Mouse (Mus musculus): ENCODE measurements around the gene Hmga1. TPM values are rescaled to one million over a fixed set of nuclear protein-coding genes. Genes with fewer than 3 reads are reported as not detected.

Gene Hmga1
- polyA plus RNA-seq, 1 experiment from 2014 or later = 142 TPM

- WGBS = 86% methylated on average over 10 of the region's 10 CpGs
- no peaks in the 10 kb centered on the region for H3K4me1 ChIP-seq (ENCODE audit: control insufficient read depth, insufficient read depth, low read length)
- no peak overlapping the region for H3K9ac ChIP-seq (ENCODE audit: low read depth, low read length)
- ATAC-seq (ENCODE audit: low read depth) (no peak), DNase-seq (ENCODE audit: low spot score) (no peak)
- H3K9me3 ChIP-seq (ENCODE audit: control insufficient read depth, low read length) = no peaks in the 10 kb centered on the region
- no peak overlapping the region for H3K4me3 ChIP-seq (ENCODE audit: low read depth, low read length)
- no peak overlapping the region for H3K4me2 ChIP-seq (ENCODE audit: low read depth, low read length)
- no peaks in the 10 kb centered on the region for H3K27me3 ChIP-seq (replicated peaks; ENCODE audit: control insufficient read depth, insufficient read depth, low read length)
- no peak overlapping the region for H3K27ac ChIP-seq (replicated peaks; ENCODE audit: low read depth, low read length)
- peaks cover 43% of the 10 kb centered on the region for H3K36me3 ChIP-seq (ENCODE audit: control insufficient read depth, insufficient read depth, low read length)
Observed at GRCm38 (mm10) chr17:27573772-27574320, 17.5 kb downstream of the Hmga1 start.

DNA sequence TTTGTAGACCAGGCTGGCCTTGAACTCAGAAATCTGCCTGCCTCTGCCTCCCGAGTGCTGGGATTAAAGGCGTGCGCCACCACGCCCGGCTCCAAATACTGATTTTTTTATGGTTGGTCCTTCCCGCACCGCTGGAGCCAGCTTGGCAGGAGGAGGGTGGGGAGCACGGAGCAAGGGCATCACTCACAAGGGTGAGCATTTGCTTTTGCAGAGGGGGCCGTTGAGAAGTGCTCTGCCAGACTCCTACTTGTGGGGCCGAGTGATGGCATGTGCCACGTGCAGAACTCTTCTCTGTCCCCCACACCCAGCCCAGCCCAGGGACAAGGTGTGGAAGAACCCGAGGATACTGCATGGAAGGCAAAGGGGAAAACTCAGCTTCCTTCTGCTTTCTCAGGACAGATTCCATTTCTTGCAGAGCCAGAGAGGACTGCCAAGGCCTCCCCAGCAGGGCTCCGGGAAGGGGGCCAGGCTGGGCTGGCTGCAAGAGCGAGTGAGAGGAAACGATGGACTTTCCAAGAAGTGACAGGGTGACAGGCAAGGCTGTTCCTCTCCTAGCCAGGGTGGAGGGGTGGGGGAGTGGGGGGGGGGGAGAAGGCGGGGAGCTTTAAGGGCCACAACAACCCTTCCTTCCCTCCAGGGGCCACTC, 18.3 kb downstream of the Hmga1 start:
- Histone ChIP-seq H3K4me3 (ENCODE audit: low read depth, low read length) (no peak overlapping the region), H3K9ac (ENCODE audit: low read depth, low read length) (no peak overlapping the region), H3K36me3 (ENCODE audit: control insufficient read depth, insufficient read depth, low read length) (peaks cover 51% of the 10 kb centered on the region), H3K9me3 (ENCODE audit: control insufficient read depth, low read length) (no peaks in the 10 kb centered on the region), H3K27ac (replicated peaks; ENCODE audit: low read depth, low read length) (no peak overlapping the region), H3K4me1 (ENCODE audit: control insufficient read depth, insufficient read depth, low read length) (no peaks in the 10 kb centered on the region), H3K4me2 (ENCODE audit: low read depth, low read length) (no peak overlapping the region), H3K27me3 (replicated peaks; ENCODE audit: control insufficient read depth, insufficient read depth, low read length) (no peaks in the 10 kb centered on the region)
- WGBS = 92% methylated on average over 15 of the region's 16 CpGs
- no peak for DNase-seq (ENCODE audit: low spot score)
- no peak for ATAC-seq (ENCODE audit: low read depth)

- Histone ChIP-seq H3K36me3 (ENCODE audit: control insufficient read depth, insufficient read depth, low read length) (peaks cover 57% of the 10 kb centered on the region), H3K4me1 (ENCODE audit: control insufficient read depth, insufficient read depth, low read length) (no peaks in the 10 kb centered on the region), H3K9me3 (ENCODE audit: control insufficient read depth, low read length) (no peaks in the 10 kb centered on the region), H3K27ac (replicated peaks; ENCODE audit: low read depth, low read length) (no peak overlapping the region), H3K9ac (ENCODE audit: low read depth, low read length) (no peak overlapping the region), H3K4me3 (ENCODE audit: low read depth, low read length) (no peak overlapping the region), H3K4me2 (ENCODE audit: low read depth, low read length) (no peak overlapping the region), H3K27me3 (replicated peaks; ENCODE audit: control insufficient read depth, insufficient read depth, low read length) (no peaks in the 10 kb centered on the region)
- no peak for ATAC-seq (ENCODE audit: low read depth)
- no peak for DNase-seq (ENCODE audit: low spot score)
- WGBS = 81% methylated on average over 10 of the region's 10 CpGs
Observed at GRCm38 (mm10) chr17:27575116-27575776, 18.9 kb downstream of the Hmga1 start.

- 85% methylated on average over 7 of the region's 7 CpGs for WGBS
- Histone ChIP-seq H3K4me2 (ENCODE audit: low read depth, low read length) (no peak overlapping the region), H3K9ac (ENCODE audit: low read depth, low read length) (no peak overlapping the region), H3K36me3 (ENCODE audit: control insufficient read depth, insufficient read depth, low read length) (peaks cover 65% of the 10 kb centered on the region), H3K27ac (replicated peaks; ENCODE audit: low read depth, low read length) (no peak overlapping the region), H3K9me3 (ENCODE audit: control insufficient read depth, low read length) (no peaks in the 10 kb centered on the region), H3K4me3 (ENCODE audit: low read depth, low read length) (no peak overlapping the region), H3K27me3 (replicated peaks; ENCODE audit: control insufficient read depth, insufficient read depth, low read length) (no peaks in the 10 kb centered on the region), H3K4me1 (ENCODE audit: control insufficient read depth, insufficient read depth, low read length) (no peaks in the 10 kb centered on the region)
- ATAC-seq (ENCODE audit: low read depth) = no peak
- DNase-seq (ENCODE audit: low spot score) = no peak
Observed at GRCm38 (mm10) chr17:27576056-27576455, 19.8 kb downstream of the Hmga1 start.

GRCm38 (mm10) chr17:27577468-27577867, 21.2 kb downstream of the Hmga1 start:
- Histone ChIP-seq H3K9ac (ENCODE audit: low read depth, low read length) (no peak overlapping the region), H3K27ac (replicated peaks; ENCODE audit: low read depth, low read length) (no peak overlapping the region), H3K36me3 (ENCODE audit: control insufficient read depth, insufficient read depth, low read length) (peaks cover 79% of the 10 kb centered on the region), H3K4me2 (ENCODE audit: low read depth, low read length) (no peak overlapping the region), H3K4me3 (ENCODE audit: low read depth, low read length) (no peak overlapping the region), H3K27me3 (replicated peaks; ENCODE audit: control insufficient read depth, insufficient read depth, low read length) (no peaks in the 10 kb centered on the region), H3K4me1 (ENCODE audit: control insufficient read depth, insufficient read depth, low read length) (no peaks in the 10 kb centered on the region), H3K9me3 (ENCODE audit: control insufficient read depth, low read length) (no peaks in the 10 kb centered on the region)
- ATAC-seq (ENCODE audit: low read depth) (no peak), DNase-seq (ENCODE audit: low spot score) (no peak)
- 66% methylated on average over 6 of the region's 6 CpGs for WGBS

DNA sequence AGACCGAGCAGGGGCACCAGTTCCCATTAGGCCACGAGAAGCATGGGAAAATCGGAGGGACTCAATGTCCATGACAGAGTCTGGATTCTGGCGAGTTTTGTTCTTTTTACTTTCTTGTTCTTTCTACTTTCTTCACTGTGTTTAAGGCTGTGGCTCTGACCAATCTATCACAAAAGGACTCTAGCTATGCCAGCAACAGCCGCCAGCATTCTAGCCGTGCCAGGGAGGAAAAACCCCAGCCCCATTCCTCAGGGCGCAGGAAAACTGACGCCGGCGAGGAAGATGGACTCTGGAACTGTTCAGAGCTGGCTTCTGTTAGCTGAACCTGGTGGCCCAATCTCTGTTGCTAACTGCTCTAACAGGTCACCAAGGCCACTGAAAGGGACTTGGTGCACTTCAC, 22.2 kb downstream of the Hmga1 start:
- Histone ChIP-seq H3K4me1 (ENCODE audit: control insufficient read depth, insufficient read depth, low read length) (no peaks in the 10 kb centered on the region), H3K4me2 (ENCODE audit: low read depth, low read length) (no peak overlapping the region), H3K9ac (ENCODE audit: low read depth, low read length) (no peak overlapping the region), H3K4me3 (ENCODE audit: low read depth, low read length) (no peak overlapping the region), H3K27ac (replicated peaks; ENCODE audit: low read depth, low read length) (no peak overlapping the region), H3K36me3 (ENCODE audit: control insufficient read depth, insufficient read depth, low read length) (peaks cover 85% of the 10 kb centered on the region), H3K27me3 (replicated peaks; ENCODE audit: control insufficient read depth, insufficient read depth, low read length) (no peaks in the 10 kb centered on the region), H3K9me3 (ENCODE audit: control insufficient read depth, low read length) (no peaks in the 10 kb centered on the region)
- WGBS = 95% methylated on average over 10 of the region's 10 CpGs
- DNase-seq (ENCODE audit: low spot score) (no peak), ATAC-seq (ENCODE audit: low read depth) (no peak)

DNA sequence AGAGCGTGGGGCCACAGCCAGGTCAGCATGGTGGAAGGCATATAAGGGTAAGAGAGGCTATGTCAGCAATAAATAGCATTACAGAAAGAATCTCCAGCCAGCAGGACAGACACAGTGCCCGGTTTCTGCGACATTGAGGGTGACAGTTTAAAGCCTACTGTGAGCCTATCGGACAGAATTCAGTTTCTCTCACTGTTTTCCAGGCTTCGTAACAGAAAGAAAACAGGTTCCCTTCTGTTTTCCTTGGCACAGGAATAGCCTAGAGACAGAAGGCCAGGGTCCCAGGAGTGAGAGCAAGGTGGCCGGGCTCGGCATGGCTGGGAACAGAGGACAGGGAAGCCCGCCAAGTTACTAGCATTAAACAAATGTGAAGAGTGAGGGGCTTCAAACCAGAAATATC, 23.5 kb downstream of the Hmga1 start:
- WGBS = 89% methylated on average over 8 of the region's 8 CpGs
- Histone ChIP-seq H3K36me3 (ENCODE audit: control insufficient read depth, insufficient read depth, low read length) (peaks cover 83% of the 10 kb centered on the region), H3K4me1 (ENCODE audit: control insufficient read depth, insufficient read depth, low read length) (no peaks in the 10 kb centered on the region), H3K4me3 (ENCODE audit: low read depth, low read length) (no peak overlapping the region), H3K27ac (replicated peaks; ENCODE audit: low read depth, low read length) (no peak overlapping the region), H3K9ac (ENCODE audit: low read depth, low read length) (no peak overlapping the region), H3K27me3 (replicated peaks; ENCODE audit: control insufficient read depth, insufficient read depth, low read length) (no peaks in the 10 kb centered on the region), H3K4me2 (ENCODE audit: low read depth, low read length) (no peak overlapping the region), H3K9me3 (ENCODE audit: control insufficient read depth, low read length) (no peaks in the 10 kb centered on the region)
- ATAC-seq (ENCODE audit: low read depth) = no peak
- DNase-seq (ENCODE audit: low spot score) = no peak

DNA sequence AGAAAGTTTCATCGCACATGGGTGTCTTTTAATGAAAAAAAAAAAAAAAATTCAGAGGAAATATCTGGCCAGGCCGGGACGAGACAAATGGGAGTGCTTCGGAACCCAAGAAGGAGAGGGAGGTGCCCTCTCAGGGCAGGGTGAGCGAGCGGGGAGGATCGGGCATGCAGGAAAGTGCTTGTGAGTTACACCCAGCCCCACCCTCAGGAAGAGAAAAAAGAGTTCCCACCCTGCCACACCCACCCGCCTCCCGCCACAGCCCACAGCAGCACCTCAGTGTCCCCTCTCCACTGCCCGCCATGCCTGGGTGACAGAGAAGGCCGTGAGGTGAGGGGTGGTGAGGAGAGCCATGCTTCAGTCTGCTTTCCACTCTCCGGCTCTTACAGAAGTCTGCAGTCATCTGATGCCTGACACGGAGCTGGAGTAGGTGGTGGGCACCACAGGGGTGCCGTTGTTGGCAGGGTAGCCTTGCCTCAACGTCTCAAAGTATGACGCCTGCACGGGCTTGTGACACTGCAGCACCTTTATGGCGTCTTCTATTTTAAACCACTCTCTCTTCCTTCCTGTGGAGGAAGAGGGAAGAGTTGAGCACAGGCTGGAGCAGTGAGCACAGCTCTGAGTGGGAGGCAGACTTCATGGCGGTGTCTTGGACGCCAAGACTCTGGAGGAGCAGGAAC, 24.2 kb downstream of the Hmga1 start:
- H3K27me3 ChIP-seq (replicated peaks; ENCODE audit: control insufficient read depth, insufficient read depth, low read length) = no peaks in the 10 kb centered on the region
- DNase-seq (ENCODE audit: low spot score) = no peak
- WGBS = 83% methylated on average over 19 of the region's 20 CpGs
- no peaks in the 10 kb centered on the region for H3K4me1 ChIP-seq (ENCODE audit: control insufficient read depth, insufficient read depth, low read length)
- no peak overlapping the region for H3K4me2 ChIP-seq (ENCODE audit: low read depth, low read length)
- H3K27ac ChIP-seq (replicated peaks; ENCODE audit: low read depth, low read length) = no peak overlapping the region
- peaks cover 86% of the 10 kb centered on the region for H3K36me3 ChIP-seq (ENCODE audit: control insufficient read depth, insufficient read depth, low read length)
- no peaks in the 10 kb centered on the region for H3K9me3 ChIP-seq (ENCODE audit: control insufficient read depth, low read length)
- no peak overlapping the region for H3K9ac ChIP-seq (ENCODE audit: low read depth, low read length)
- no peak overlapping the region for H3K4me3 ChIP-seq (ENCODE audit: low read depth, low read length)
- ATAC-seq (ENCODE audit: low read depth) = no peak

Measured in embryonic facial prominence, embryonic 14.5 days (tissue).